Mouse (Mus musculus) T-cell, adult 66 days (primary cell): ENCODE measurements around the gene Vmn1r166. TPM values are rescaled to one million over a fixed set of nuclear protein-coding genes. Genes with fewer than 3 reads are reported as not detected.

Experiments used
- total RNA-seq, 2 experiments: library from RNA; stranded (reverse); gene quantifications; 3 replicates in 1 of 2; 4 replicates in 1 of 2; pipeline ENCODE4 v1.2.4; 2023

Gene Vmn1r166
- not detected for total RNA-seq

DNA sequence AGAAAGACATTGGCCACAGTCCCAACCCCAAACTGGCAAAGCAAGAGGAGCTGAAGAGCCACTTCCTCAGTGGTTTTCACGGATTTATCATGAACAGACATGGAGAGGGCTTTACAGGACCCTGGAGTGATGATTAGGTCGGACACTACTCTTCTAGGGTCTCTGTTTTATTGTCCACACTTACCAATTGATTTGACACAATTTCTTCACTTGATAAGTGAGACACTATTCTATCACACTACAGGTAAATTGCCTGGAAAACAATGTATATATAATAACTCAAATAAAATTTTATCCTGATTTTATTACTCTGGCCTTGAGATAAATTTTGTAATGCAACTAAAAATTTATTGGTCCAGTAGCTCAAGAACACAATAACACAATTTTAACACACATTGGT is at the start of gene Vmn1r166:
TSS of gene Vmn1r166 (minus strand) at position 101 of the 400 bp plus-strand sequence.

DNA sequence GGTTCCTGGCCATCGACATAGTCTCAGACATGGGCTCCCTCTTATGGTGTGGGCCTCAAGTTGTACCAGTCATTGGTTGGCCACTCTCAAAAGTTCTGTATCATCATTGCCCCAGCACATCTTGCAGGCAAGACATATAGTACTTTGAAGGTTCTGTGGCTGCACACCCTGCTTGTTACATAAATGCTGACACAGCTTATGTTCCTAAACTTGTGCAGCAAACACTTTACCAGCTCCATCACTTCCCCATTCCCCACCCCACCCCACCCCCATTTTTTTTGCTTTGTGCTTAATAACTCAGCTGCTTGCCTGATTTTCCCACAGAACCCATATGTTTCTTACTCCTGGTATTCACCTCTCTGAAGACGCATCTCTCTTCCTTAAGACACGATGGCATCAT is 49.4 kb upstream of the Vmn1r166 start, which contains the start of gene Nlrp4e:
TSS of gene Nlrp4e (plus strand) at position 301 of the 400 bp plus-strand sequence.

DNA sequence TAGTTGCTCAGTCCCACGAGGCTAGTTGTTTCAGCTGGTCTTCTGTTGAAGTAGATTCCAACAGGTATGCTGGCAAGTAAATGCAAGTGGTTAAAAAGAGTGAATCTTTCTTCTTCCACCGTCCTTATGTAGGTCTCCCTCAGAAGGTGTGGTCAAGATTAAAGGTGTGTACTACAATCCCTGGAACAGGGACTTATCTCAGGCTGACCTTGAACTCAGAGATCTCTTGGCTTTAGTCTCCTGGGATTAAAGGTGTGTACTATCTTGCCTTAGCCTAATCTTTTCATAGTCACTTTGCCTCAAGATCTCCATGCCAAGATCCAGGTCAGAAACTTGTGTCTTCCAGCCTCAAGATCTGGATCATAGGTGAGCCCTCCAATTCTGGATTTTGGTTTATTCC is 27.3 kb upstream of the Vmn1r166 start, which contains the start of gene Gm6902:
TSS of gene Gm6902 (minus strand) at position 101 of the 400 bp plus-strand sequence.

DNA sequence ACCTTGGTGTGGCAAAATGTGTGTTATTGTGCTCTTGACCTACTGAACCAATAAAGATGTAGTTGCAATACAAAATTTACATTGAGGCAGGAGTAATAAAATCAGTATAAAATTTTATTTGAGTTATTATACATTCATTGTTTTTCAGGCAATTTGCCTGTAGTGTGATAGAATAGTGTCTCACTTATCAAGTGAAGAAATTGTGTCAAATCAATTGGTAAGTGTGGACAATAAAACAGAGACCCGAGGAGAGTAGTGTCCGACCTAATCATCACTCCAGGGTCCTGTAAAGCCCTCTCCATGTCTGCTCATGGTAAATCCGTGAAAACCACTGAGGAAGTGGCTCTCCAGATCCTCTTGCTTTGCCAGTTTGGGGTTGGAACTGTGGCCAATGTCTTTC is 34.5 kb downstream of the Vmn1r166 start, which contains the start of gene Vmn1r165:
TSS of gene Vmn1r165 (plus strand) at position 301 of the 400 bp plus-strand sequence.

Other genes starting within 250 kb of the Vmn1r166 start
- gene Gm4216, start 231.8 kb downstream of the Vmn1r166 start, total RNA-seq, result not detected
- gene Vmn1r163, start 196.1 kb downstream of the Vmn1r166 start, total RNA-seq, result not detected
- not detected for gene Gm8720, start 184.2 kb downstream of the Vmn1r166 start, total RNA-seq
- gene Gm10662, start 107.2 kb downstream of the Vmn1r166 start, total RNA-seq, result not detected
- not detected for gene Vmn1r165, start 34.4 kb downstream of the Vmn1r166 start, total RNA-seq
- not detected for gene Gm6902, start 27.2 kb upstream of the Vmn1r166 start, total RNA-seq
- not detected for gene Nlrp4e, start 49.5 kb upstream of the Vmn1r166 start, total RNA-seq
- gene Nlrp5, start 134.2 kb upstream of the Vmn1r166 start, total RNA-seq, result not detected